Mouse (Mus musculus): Measurements from ENCODE around the gene Apc2.

GRCm38 (mm10) chr10:80253551-80253950 lies 42.2 kb upstream of the Apc2 start:
- TF ChIP-seq POLR2A (IDR thresholded peaks at IDR 0.05; ENCODE audit: extremely low read depth, insufficient read depth, low read length) (no peak), CTCF (IDR thresholded peaks at IDR 0.05; ENCODE audit: extremely low read depth, insufficient read depth, low read length) (no peak)

Data from cortical plate, adult 2 months (tissue).